In genomic region chr17:49934586-49934985, GRCm38 (mm10) we compare ENCODE assay signal across 16 mouse cellular contexts.
"Had no signal": no experiment of that assay in that cellular context is flagged by ENCODE, and none has a peak within 500 bp of the region (broad histone marks: within the 10 kb centered on the region; RNA-seq: fewer than 3 reads in every experiment).

No protein-coding gene starts in this region.

- DNase-seq: heart, postnatal 10 days; heart, postnatal 14 days; heart, postnatal 36 days; heart, postnatal 4 days; kidney, adult 11 months; kidney, adult 18-20 months; kidney, adult 2 months; kidney, adult 8-10 months; kidney, adult 9 months; kidney, postnatal 10 days; kidney, postnatal 14 days; kidney, postnatal 25 days; kidney, postnatal 36 days; kidney, postnatal 4 days; layer of hippocampus, adult 9-11 months; layer of hippocampus, postnatal 36 days had no signal
